ENCODE assay signal across 18 mouse cellular contexts in the genomic region with DNA sequence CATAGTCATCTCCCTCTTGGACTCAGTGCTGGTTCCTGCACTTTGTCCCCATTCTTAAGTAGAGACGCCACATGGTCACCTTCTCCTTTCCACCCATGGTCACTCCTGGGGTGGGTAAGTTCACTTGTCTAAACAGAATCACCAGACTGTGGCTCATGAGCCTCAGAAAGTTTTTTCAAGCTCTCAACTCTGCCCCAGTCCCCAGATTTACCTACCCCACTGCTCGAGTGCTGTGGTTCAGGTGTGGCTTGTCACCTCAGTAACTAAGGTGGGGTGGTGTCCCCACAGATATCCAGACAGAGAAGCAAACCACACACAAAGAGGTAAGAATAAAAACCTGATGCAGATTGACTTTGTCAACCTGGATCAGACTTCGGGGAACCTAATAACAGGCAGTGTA.
A peak's percentile ranks its signal among the peaks of the same experiment; 100 is the strongest.
DNase-seq lines count a peak whose midpoint lies in the region; ATAC-seq and TF ChIP-seq lines count a peak whose summit lies in the region.
"Had no signal": no experiment of that assay in that cellular context is flagged by ENCODE, and none has a peak within 500 bp of the region (broad histone marks: within the 10 kb centered on the region; RNA-seq: fewer than 3 reads in every experiment).

No protein-coding gene starts in this region.

- H3K9me3 ChIP-seq in stomach, postnatal 0 days (ENCODE audit: control insufficient read depth, low read length): no peaks in the 10 kb centered on the region
- H3K9me3 ChIP-seq in hindbrain, embryonic 12.5 days (replicated peaks): no peaks in the 10 kb centered on the region
- H3K9me3 ChIP-seq: G1E had no signal

- TF ChIP-seq EP300 in stomach, postnatal 0 days (optimal IDR thresholded peaks at IDR 0.05): no peak

- H3K36me3 ChIP-seq in stomach, postnatal 0 days (ENCODE audit: control insufficient read depth, insufficient read depth, low read length): no peaks in the 10 kb centered on the region
- H3K36me3 ChIP-seq in hindbrain, embryonic 12.5 days: no peaks in the 10 kb centered on the region
- H3K36me3 ChIP-seq: G1E had no signal

- H3K27ac ChIP-seq in stomach, postnatal 0 days (replicated peaks): no peak overlapping the region
- H3K27ac ChIP-seq in hindbrain, embryonic 12.5 days: no peak overlapping the region

- no peak overlapping the region for H3K4me2 ChIP-seq in stomach, postnatal 0 days (replicated peaks; ENCODE audit: low read depth)
- no peak overlapping the region for H3K4me2 ChIP-seq in hindbrain, embryonic 12.5 days (replicated peaks)

- H3K27me3 ChIP-seq in stomach, postnatal 0 days (ENCODE audit: control insufficient read depth, insufficient read depth, low read length): no peaks in the 10 kb centered on the region
- no peaks in the 10 kb centered on the region for H3K27me3 ChIP-seq in hindbrain, embryonic 12.5 days
- H3K27me3 ChIP-seq: CH12.LX had no signal

- no peak for TF ChIP-seq CTCF in stomach, postnatal 0 days (IDR thresholded peaks at IDR 0.05; ENCODE audit: low read depth)

- no peak overlapping the region for H3K9ac ChIP-seq in stomach, postnatal 0 days (ENCODE audit: low read length)
- no peak overlapping the region for H3K9ac ChIP-seq in hindbrain, embryonic 12.5 days

- DNase-seq in stomach, postnatal 0 days (ENCODE audit: low spot score): peak; percentile 55
- DNase-seq: adrenal gland, adult 2 months; adrenal gland, adult 8-10 months; adrenal gland, postnatal 10 days; adrenal gland, postnatal 14 days; adrenal gland, postnatal 25 days; adrenal gland, postnatal 36 days; B cell, adult 2 months; cerebellum, adult 11 months; cerebellum, adult 11-12 months; cerebellum, adult 18-20 months; cerebellum, adult 2 months had no signal

- WGBS in stomach, postnatal 0 days: 58% methylated on average over 3 of the region's 3 CpGs
- WGBS in hindbrain, embryonic 12.5 days: 87% methylated on average over 3 of the region's 3 CpGs

- H3K4me1 ChIP-seq in stomach, postnatal 0 days (replicated peaks; ENCODE audit: control insufficient read depth, insufficient read depth): no peaks in the 10 kb centered on the region
- no peaks in the 10 kb centered on the region for H3K4me1 ChIP-seq in hindbrain, embryonic 12.5 days

- no peak overlapping the region for H3K4me3 ChIP-seq in stomach, postnatal 0 days (ENCODE audit: low read depth, low read length)
- H3K4me3 ChIP-seq in hindbrain, embryonic 12.5 days: no peak overlapping the region

- ATAC-seq in stomach, postnatal 0 days (ENCODE audit: low FRiP score, low TSS enrichment): peak; percentile 95
- no peak for ATAC-seq in hindbrain, embryonic 12.5 days (ENCODE audit: low FRiP score)
- ATAC-seq: activated CD4-positive, CD25-positive, alpha-beta regulatory T cell, adult 4 months; CD4-positive, CD25-positive, alpha-beta regulatory T cell, adult 4 months; Patski had no signal
